Mouse (Mus musculus) thymus, adult 18-20 months (tissue): ENCODE results near the gene Lhfp.

Source experiments
- DNase-seq, 2 experiments: peaks; one replicate each; pipeline ENCODE4 v3.0.0; 2022; ENCODE audit warnings: mixed read lengths in 2 of 2

The Lhfp gene

DNA sequence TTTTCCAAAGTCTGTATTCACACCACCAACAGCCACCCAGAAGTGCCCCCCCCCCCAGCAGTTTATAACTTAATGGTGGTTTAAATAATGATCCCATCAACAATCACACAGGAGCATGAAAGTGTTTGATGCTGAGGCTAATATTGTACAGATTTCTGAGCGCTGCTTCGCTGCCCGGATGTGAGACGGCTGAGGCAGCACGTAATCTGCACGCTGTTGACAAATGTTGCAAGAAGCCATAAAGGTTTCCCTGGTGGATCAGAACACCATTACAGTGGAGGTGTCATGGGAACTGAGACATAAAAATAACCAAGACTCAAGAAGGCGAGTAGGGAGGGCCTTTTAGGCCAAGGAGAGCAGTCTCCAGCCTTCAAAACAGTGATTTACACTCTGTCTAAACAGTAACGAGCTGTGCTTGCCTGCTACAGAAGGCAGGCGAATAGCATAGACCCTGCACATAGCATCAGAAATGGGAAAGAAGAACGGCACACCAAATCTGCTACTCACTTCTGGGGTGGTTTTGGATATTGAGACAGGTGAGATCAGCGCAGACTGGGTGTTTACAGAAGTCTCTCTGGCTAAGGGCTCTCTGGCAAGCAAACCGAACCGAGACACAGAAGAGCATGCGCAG, 248.4 kb downstream of the Lhfp start:
- DNase-seq, result no peak

DNA sequence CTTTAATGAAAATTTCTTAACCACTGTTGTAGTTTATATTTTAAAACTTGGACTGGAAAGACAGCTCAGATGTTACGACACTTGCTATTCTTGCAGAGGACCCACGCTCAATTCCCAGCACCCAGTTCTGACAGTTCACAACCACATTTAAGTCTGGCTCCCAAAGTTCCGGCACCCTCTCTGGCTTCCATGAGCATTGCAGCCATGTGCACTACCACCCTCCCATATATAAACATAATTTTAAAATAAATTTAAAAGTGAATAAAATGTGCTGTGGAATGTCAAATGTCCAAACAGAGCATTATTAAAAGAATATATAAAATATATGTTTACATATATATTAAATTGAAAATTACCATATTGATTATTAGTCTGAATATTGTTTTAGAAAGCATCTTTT, 249.9 kb downstream of the Lhfp start:
- no peak for DNase-seq

DNA sequence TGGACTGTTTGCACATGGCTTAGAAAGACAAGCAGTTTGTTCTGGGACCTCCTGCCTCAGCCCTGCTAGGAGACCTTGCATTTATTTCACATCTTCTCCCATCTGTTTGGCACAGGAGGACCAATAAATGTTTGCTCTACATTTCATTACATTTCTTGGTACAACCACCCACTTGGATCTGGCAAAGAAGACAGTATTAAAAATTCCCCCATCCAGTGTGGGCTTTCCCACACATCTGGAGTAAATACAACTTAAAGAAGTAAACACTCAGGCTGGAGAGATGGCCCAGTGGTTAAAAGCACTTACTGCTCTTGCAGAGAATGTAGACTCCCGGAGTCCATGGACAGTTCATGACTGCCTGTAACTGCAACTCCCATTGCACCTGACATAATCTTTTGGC, 250.6 kb downstream of the Lhfp start:
- no peak for DNase-seq

DNA sequence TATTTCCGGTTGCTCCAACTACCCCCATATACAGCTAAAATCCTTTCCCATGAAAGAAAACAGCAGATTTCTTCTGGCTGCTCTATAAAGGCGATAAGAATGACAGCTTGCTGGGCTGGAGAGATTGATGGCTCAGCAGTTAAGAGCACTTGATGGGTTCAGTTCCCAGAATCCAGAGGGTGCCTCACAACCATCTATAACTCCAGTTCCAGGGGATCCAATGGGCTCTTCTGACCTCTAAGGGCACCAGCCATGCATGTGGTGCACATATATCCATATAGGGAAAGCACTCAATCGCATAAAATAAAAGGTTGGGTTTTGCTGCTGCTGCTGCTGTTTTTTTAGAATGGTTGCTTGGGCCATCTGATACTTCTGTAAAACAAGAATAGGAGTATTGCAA, 251.1 kb downstream of the Lhfp start:
- no peak for DNase-seq

DNA sequence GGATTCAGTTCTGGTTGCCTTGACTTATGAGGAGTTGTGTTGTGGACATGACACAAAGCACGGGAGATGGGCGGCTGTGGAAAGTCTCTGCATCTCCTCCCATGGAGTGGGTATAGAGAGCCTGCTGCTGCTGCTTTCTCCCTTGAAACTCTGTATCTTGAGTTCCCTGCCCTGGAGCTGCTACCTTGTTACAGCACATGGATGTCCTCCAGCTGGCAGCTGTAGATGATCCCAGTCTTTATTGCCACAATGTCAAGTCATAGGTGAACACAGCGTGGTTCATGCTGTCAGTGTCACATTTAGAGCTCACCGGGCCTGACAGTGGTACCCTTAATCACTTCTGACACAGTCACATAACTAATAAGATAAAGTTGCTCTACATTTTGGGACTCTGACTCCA, 251.7 kb downstream of the Lhfp start:
- DNase-seq, result no peak

DNA sequence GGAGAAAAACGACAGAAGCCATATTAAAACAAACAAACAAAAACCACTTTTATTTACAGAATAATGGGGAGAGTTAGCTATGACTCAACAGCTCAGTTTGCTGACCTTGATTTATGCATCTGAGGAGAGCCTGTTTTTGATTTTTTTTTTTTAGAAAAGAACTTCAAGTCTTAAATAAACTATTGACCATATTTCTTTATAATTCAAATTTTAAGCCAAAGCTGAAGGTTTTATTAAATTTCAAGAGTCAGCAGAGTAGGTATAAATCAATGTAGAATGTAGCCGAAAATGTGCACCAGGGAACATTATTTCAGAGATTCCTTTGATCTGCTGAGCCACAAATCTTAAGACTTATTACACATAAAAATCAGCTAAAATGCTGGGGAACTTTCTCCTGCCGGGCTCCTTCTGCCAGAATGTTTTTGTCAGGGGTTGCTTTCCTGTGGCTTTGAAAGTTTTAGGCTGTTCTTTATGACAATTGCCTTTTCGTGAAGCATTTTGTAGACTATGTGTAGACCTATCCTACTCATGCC, 252.6 kb downstream of the Lhfp start:
- DNase-seq, result no peak

DNA sequence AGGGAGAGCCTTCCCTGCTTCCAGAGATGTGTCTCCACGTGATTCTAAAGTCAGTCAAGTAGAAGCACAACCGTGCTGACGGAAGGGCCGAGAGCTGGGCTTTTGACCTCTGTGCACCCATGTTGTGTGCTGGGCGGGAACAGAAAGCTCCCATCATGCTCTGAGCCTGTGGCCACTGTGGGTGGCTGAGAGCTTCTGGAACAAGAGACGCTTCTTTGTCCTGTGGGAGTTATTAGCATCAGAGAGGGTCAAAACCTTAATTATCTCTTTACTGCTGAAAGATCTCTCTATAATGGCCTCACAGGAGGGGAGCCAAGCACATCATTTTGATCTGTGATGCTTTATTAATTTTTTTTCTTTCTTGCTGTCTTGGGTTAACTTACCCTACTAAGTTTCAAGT, 253.5 kb downstream of the Lhfp start:
- no peak for DNase-seq

DNA sequence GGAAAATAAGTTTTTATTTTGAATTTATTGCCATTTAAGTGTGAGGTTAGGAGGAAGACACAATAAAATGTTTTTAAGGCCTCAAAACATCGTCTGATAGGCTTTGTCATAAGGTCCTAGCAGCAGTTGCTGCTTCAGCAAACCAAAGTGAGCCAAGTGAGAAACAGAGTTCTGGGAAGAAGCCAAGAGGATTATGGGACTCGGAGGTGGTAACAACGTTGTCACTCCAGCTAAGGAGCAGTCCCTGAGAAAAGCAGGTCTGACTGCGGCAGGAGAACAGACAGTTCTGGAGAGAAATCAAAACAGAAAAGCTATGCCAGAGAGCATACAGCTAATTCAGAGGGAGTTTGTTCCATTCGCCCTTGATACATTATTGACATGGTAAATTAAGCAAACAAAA, 260.5 kb downstream of the Lhfp start:
- no peak for DNase-seq

DNA sequence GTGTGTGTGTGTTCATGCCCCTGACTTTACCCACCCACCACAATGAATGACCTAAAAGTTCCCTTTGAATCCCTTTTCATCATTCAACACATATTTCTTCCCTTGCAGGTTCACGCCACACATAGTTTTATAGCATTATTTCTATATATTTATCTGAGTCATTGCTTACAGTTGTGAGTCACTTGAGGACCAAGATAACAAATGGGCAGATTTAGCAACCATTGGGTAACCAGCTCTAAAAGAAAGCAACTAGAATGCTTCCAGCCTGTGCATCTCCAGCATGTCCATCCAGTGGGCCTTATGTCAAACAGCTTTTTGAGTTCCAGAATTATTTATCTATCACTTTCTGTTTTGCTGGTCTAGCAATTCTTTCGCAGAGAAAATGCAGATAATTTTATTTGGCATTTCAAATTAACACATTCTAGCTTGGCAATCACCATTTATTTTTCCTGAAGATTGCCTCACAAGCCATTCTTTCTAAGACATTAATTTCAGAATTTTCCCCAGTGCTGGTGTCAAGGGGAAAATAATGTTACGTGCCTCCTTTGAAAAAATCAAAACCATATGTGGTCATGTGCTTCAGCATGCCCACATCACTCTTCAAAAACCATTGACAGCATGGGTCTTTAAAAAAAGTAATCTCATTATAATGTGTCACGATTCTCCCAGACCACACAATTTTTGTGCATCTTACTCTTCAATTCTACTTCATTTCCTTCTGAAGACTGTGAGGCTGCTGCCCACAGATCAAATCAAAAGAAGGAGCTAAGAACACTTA, 263.0 kb downstream of the Lhfp start:
- DNase-seq, result no peak

DNA sequence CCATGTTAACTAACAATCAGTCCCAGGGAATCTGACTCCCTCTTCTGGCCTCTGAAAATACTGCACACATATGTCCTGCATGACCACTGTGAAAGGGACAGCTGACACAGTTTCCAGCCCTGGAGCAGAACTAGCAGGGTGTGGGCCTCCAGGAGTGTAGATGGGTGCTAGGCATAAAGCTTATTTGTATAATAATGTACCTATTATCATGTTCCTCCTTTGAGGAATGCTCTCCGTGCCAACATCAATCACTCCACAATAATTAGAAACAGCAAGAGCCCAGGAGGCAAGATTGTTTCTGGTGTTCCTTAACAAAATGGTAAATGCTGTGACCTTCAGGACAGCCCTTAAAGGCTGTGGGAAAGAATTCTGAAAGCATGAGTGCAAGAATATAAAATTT, 264.5 kb downstream of the Lhfp start:
- no peak for DNase-seq

DNA sequence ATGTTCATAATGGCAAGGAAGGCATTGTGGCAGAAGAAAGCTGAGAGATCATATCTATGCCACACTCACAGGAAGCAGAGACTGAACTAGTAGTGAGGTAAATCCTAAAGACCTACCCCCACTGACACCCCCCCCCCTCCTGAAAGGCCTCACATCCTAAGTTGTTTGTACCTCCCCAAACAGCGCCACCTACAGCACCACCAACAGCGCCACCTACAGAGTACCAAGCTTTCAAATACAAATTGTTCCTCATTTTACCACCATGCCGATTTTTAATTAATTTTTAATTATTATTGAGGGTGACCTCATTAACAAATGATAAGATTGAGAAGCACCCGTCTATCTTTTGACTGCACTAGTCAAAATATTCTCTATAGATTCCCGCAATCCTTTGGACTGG, 267.3 kb downstream of the Lhfp start:
- DNase-seq, result no peak

DNA sequence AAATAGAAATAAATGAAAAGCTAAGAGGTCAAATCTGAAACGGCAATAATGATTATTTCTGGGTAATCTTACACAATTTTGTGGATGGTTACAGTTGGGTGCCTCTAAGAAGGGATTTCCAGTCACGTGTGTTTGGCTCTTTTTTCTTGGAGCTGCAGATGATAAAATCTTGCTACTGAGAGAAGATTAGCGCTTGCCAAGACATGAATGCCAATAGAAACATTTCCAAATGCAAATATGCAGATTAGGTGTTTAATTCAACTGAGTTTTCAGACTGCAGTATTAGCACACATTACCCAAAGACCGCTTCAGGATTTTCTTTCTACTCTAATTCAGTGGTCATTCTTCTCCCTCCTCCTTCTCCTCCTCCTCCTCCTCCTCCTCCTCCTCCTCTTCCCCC, 268.8 kb downstream of the Lhfp start:
- DNase-seq, result no peak

DNA sequence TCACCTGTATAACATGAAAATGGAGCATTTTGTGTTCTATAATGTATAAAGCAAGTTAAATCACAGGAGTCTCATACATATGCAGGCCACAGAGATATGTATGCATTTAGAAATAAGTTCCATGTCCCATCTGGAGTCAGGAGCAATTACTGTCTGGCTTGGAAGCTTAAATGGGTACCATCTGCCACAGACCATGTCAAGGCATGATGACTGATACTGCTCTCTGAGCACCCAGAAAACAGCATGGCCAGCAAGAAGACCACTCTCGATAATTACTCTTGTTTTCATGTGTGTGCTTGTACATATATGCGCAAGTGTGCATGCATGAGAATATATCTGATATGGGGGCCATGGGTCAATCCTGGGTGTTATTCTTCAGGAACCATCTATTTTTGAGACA, 269.3 kb downstream of the Lhfp start:
- DNase-seq, result no peak
